Mouse (Mus musculus): ENCODE results near the gene Btnl10.

- TF ChIP-seq CHD1 (IDR thresholded peaks at IDR 0.05; ENCODE audit: low read depth, low read length) (peak; percentile 62; the same call in 1 of the 2 replicates), CTCF (conservative IDR thresholded peaks at IDR 0.05 in 1 of 2, IDR thresholded peaks at IDR 0.05 in 1 of 2; ENCODE audit: low read depth in 2 of 2, low read length in 2 of 2) (no peak), MEF2A (IDR thresholded peaks at IDR 0.05; ENCODE audit: borderline replicate concordance, low read depth, low read length) (no peak; the same call in 1 of the 2 replicates), MYC (IDR thresholded peaks at IDR 0.05; ENCODE audit: low read depth, low read length) (no peak), RCOR1 (conservative IDR thresholded peaks at IDR 0.05; ENCODE audit: low read depth, low read length) (no peak), POLR2A (IDR thresholded peaks at IDR 0.05; ENCODE audit: low read depth, low read length) (no peak; the same call in 1 of the 2 replicates), USF1 (IDR thresholded peaks at IDR 0.05; ENCODE audit: low read depth, low read length) (no peak), POLR2AphosphoS2 (IDR thresholded peaks at IDR 0.05; ENCODE audit: low read depth, low read length) (peak; percentile 62; the same call in 1 of the 2 replicates), EP300 (IDR thresholded peaks at IDR 0.05; ENCODE audit: low read length) (no peak), ETS1 (conservative IDR thresholded peaks at IDR 0.05; ENCODE audit: low read depth, low read length) (no peak), E2F4 (IDR thresholded peaks at IDR 0.05; ENCODE audit: insufficient replicate concordance, low read depth, low read length) (no peak)
Observed at GRCm38 (mm10) chr11:58955143-58955867, 37.6 kb downstream of the Btnl10 start.
